Mouse (Mus musculus) stomach, embryonic 15.5 days (tissue): ENCODE data around the gene Srbd1. TPM values are rescaled to one million over a fixed set of nuclear protein-coding genes. Genes with fewer than 3 reads are reported as not detected.

Experiments used
- ATAC-seq: fragments of 200-750 bp; cut with Nextera tagmentation; 2 replicates; pipeline ENCODE4 v1.8.0; 2017; ENCODE audit warnings: low read depth, moderate number of reproducible peaks, moderate TSS enrichment; ENCODE audit not compliant: insufficient read depth, low FRiP score
- H3K27ac ChIP-seq: fragments of 300-500 bp; sonication (generic); 2 replicates; pipeline ENCODE4 v1.5.1; 2015; ENCODE audit warnings: mild to moderate bottlenecking, inconsistent platforms
- H3K27me3 ChIP-seq: fragments of 300-500 bp; sonication (generic); replicated peaks from 2 replicates; pipeline ENCODE4 v1.6.1; 2015; ENCODE audit warnings: inconsistent platforms
- H3K36me3 ChIP-seq: fragments of 300-500 bp; sonication (generic); 2 replicates; pipeline ENCODE4 v1.6.1; 2015; ENCODE audit warnings: inconsistent platforms
- H3K4me1 ChIP-seq: fragments of 300-500 bp; sonication (generic); 2 replicates; pipeline ENCODE4 v1.6.1; 2015; ENCODE audit warnings: inconsistent platforms
- H3K4me2 ChIP-seq: fragments of 300-500 bp; sonication (generic); 2 replicates; pipeline ENCODE4 v1.6.1; 2015; ENCODE audit warnings: mild to moderate bottlenecking, inconsistent platforms
- H3K4me3 ChIP-seq: fragments of 300-500 bp; sonication (generic); replicated peaks from 2 replicates; pipeline ENCODE4 v1.5.1; 2015; ENCODE audit warnings: inconsistent platforms
- H3K9ac ChIP-seq: fragments of 300-500 bp; sonication (generic); 2 replicates; pipeline ENCODE4 v1.6.1; 2015; ENCODE audit warnings: inconsistent platforms
- H3K9me3 ChIP-seq: fragments of 300-500 bp; sonication (generic); 2 replicates; pipeline ENCODE4 v1.6.1; 2016; ENCODE audit warnings: inconsistent platforms
- WGBS: fragments of 180-500 bp; shearing (Covaris S2); methylation state at CpG from one replicate; pipeline ENCODE4 v1.1.7; 2015; 5-methylcytosine and 5-hydroxymethylcytosine counted together
- polyA plus RNA-seq: library from polyadenylated mRNA; unstranded; fragments of >200 nt; fragmentation: Nextera tagmentation; extraction: Ambion mirVana; gene quantifications from 2 replicates; pipeline ENCODE4 v1.2.1, GENCODE M21; 2015

Srbd1 gene
- polyA plus RNA-seq, 1 experiment from 2014 or later = 13.3 TPM

DNA sequence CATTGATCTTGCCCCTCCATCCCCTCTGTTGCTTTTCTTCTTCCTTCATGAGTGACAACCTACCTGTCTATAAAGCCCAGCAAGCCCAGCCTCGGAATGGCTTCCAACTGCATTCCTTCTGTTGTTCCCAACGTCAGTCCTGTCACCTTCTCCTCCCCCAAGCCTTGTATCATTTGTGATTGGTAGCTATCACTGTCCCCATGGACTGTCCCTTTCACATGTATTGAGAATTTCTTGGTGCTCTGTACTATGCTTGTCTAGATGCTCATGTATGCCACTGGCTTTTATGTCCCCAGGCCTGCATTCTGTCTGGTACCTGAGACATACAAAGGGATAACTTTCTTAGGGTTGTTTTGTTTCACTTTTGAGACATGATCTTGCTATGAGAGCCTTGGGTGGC, 193.2 kb downstream of the Srbd1 start:
- Histone ChIP-seq H3K4me2 (no peak overlapping the region), H3K4me1 (no peaks in the 10 kb centered on the region), H3K27me3 (no peaks in the 10 kb centered on the region), H3K36me3 (no peaks in the 10 kb centered on the region), H3K9ac (no peak overlapping the region), H3K27ac (no peak overlapping the region), H3K4me3 (no peak overlapping the region), H3K9me3 (no peaks in the 10 kb centered on the region)
- 63% methylated on average over 2 of the region's 2 CpGs for WGBS
- no peak for ATAC-seq

- Histone ChIP-seq H3K4me3 (no peak overlapping the region), H3K27ac (no peak overlapping the region), H3K4me2 (no peak overlapping the region), H3K9me3 (no peaks in the 10 kb centered on the region), H3K9ac (no peak overlapping the region), H3K27me3 (no peaks in the 10 kb centered on the region), H3K36me3 (no peaks in the 10 kb centered on the region), H3K4me1 (no peaks in the 10 kb centered on the region)
- ATAC-seq = no peak
- WGBS = 55% methylated on average over 14 of the region's 14 CpGs
Measured at GRCm38 (mm10) chr17:85949919-85950505, 195.0 kb downstream of the Srbd1 start.

DNA sequence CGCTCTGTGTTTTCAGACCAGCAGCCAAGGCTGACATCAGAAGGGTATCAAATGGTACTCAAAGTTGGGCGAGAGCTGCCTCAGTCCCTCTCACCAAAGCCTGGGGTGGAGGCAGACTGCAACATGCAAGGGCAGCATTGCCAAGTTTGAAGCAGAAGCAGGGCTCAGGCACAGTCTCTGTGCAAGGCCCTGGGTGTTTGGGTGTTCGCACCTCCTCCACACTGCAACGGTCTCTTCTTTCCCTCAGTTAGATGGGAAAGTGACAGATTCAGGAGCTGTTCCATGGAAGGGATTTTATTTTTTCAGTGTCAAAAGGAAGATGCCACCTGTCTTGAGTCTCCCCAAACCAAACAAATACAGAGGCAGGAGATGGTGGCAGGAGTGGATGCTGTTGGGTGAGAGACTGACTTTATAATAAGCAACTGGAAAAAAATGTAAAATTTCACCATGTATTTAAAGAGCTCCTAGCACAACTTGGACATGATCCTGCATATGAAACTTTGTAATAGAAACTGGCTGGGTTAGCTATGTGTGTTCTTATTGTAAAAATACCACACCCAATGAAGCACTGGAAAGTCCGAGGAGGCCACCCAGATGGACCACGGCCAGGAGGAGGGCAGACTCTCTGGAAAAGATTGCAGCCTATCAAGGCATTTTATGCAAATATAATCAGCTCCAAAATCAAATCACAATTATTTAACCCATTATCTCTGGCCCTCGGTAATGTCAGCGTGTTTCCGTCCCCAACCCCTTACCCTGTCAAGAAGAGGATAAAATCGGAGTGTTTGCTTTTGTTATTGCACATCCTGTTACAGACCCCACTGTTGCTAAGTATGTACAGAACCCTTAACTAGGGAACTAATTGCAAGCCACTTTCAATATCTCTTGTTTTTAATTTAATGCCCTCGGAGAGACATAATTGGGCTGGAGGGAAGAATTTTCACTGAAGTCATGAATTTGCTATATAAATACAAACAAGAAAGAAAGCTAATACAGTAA, 195.8 kb downstream of the Srbd1 start:
- H3K27me3 ChIP-seq = no peaks in the 10 kb centered on the region
- no peak overlapping the region for H3K4me2 ChIP-seq
- no peak overlapping the region for H3K27ac ChIP-seq
- whole genome bisulfite sequencing = 61% methylated on average over 11 of the region's 11 CpGs
- H3K36me3 ChIP-seq = no peaks in the 10 kb centered on the region
- ATAC-seq = no peak
- H3K9me3 ChIP-seq = no peaks in the 10 kb centered on the region
- H3K4me1 ChIP-seq = no peaks in the 10 kb centered on the region
- H3K4me3 ChIP-seq = no peak overlapping the region
- no peak overlapping the region for H3K9ac ChIP-seq

DNA sequence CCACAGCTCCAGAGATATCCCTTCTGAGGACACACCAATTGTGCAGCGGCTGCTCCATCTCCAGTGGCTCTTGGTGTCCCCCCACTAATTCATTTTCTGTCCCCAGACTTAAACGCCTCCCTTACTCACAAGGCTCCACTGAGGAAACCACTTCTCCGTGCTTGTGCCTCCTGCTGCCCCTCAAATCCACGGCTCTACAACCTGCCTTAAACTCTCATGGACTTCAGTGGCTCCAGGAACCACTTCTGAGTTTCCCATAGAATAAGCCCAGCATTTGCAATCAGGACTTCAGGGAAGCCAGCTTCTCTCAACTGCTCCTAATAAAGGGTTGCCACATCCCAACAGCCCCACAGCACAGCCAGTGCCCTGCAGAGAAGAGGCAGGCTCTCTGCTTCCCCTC, 200.2 kb downstream of the Srbd1 start:
- Histone ChIP-seq H3K36me3 (no peaks in the 10 kb centered on the region), H3K4me2 (no peak overlapping the region), H3K27me3 (no peaks in the 10 kb centered on the region), H3K27ac (no peak overlapping the region), H3K4me3 (no peak overlapping the region), H3K4me1 (no peaks in the 10 kb centered on the region), H3K9me3 (no peaks in the 10 kb centered on the region), H3K9ac (no peak overlapping the region)
- no peak for ATAC-seq
- 81% methylated on average over 4 of the region's 4 CpGs for WGBS

DNA sequence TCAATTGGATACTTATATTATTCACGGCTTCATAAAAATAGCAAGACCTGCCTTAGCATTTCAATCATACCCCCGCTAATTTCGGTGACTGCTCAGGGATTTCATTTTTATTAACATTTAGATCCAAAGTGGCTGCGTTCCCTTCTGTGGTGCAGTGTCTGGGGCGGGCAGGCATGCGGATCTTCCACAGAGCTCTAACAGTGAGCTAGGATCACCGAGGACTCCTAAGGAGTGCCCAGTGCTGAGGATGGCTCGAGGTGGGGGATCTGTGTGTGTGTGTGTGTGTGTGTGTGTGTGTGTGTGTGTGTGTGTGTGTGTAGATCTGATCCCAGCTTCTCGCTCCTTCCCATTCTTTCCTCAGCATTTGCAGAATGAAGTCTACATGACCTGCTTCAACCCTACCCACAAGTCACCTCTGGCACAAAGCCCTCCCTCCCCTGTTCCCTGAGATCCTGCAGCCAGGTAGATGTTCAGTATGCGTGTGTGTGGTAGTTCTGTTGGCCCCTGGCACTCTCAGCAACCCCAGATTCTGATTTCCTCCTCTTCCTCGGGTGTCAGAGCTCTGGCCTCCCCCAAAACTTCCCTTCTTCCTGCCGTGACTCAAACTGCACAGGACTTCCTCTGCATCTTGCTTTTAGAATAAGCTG, 200.9 kb downstream of the Srbd1 start:
- no peaks in the 10 kb centered on the region for H3K27me3 ChIP-seq
- no peaks in the 10 kb centered on the region for H3K9me3 ChIP-seq
- H3K4me1 ChIP-seq = no peaks in the 10 kb centered on the region
- H3K4me2 ChIP-seq = no peak overlapping the region
- 73% methylated on average over 12 of the region's 12 CpGs for WGBS
- H3K4me3 ChIP-seq = no peak overlapping the region
- H3K36me3 ChIP-seq = no peaks in the 10 kb centered on the region
- no peak overlapping the region for H3K27ac ChIP-seq
- ATAC-seq = no peak
- no peak overlapping the region for H3K9ac ChIP-seq

GRCm38 (mm10) chr17:85943551-85943981, 201.4 kb downstream of the Srbd1 start:
- Histone ChIP-seq H3K4me3 (no peak overlapping the region), H3K9me3 (no peaks in the 10 kb centered on the region), H3K36me3 (no peaks in the 10 kb centered on the region), H3K9ac (no peak overlapping the region), H3K4me1 (no peaks in the 10 kb centered on the region), H3K27me3 (no peaks in the 10 kb centered on the region), H3K4me2 (no peak overlapping the region), H3K27ac (no peak overlapping the region)
- 48% methylated on average over 14 of the region's 14 CpGs for WGBS
- ATAC-seq = no peak

DNA sequence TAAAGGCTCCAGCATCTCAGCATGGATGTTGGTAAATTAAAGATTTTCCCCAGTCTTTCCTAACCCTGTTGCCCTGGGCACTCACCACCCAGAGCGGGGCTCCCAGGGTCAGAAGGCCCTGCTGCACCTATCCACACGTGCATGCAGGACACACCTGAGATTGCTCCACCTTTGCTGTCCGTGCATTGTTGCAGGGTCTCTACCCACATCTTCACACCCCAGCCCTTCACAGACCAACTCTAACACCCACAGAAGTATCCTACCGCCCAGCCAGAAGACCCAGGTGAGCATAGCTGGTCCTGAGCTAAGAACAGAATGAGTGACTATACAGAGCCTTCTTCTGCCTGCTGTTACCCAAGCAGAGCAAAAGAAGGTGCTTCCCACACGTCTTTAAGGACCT, 201.9 kb downstream of the Srbd1 start:
- H3K4me3 ChIP-seq = no peak overlapping the region
- ATAC-seq = no peak
- 82% methylated on average over 5 of the region's 5 CpGs for WGBS

DNA sequence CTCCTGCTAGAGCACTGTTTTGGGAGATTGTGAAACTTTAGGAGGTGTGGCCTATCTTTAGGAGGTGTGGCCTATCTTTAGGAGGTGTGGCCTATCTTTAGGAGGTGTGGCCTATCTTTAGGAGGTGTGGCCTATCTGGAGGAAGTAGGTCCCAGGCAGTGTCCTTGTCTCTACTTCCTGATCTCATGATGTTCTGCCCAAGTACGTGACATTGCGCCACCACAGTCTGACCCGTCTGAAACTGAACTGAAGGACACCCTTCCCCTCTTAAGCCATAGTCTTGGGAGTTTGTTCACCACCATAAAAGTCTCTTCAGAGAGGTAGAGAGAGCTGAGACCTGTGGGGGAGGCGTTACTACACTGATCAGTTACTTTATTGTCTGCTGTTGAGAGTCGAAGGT, 202.9 kb downstream of the Srbd1 start:
- WGBS = 96% methylated on average over 5 of the region's 5 CpGs

More for the DNA sequence above, 201.9 kb downstream of the Srbd1 start:
- Histone ChIP-seq H3K9ac (no peak overlapping the region), H3K4me2 (no peak overlapping the region), H3K27ac (no peak overlapping the region), H3K36me3 (no peaks in the 10 kb centered on the region), H3K9me3 (no peaks in the 10 kb centered on the region), H3K27me3 (no peaks in the 10 kb centered on the region), H3K4me1 (no peaks in the 10 kb centered on the region)

GRCm38 (mm10) chr17:85941141-85941738, 203.7 kb downstream of the Srbd1 start:
- Histone ChIP-seq H3K9ac (no peak overlapping the region), H3K27me3 (no peaks in the 10 kb centered on the region), H3K4me3 (no peak overlapping the region), H3K9me3 (no peaks in the 10 kb centered on the region), H3K36me3 (no peaks in the 10 kb centered on the region), H3K27ac (no peak overlapping the region), H3K4me1 (no peaks in the 10 kb centered on the region), H3K4me2 (no peak overlapping the region)
- 51% methylated on average over 8 of the region's 8 CpGs for WGBS
- ATAC-seq = no peak

More for the DNA sequence above, 202.9 kb downstream of the Srbd1 start:
- no peak overlapping the region for H3K9ac ChIP-seq
- H3K36me3 ChIP-seq = no peaks in the 10 kb centered on the region
- no peak overlapping the region for H3K27ac ChIP-seq
- no peak overlapping the region for H3K4me2 ChIP-seq
- no peaks in the 10 kb centered on the region for H3K4me1 ChIP-seq
- H3K9me3 ChIP-seq = no peaks in the 10 kb centered on the region
- H3K4me3 ChIP-seq = no peak overlapping the region
- no peaks in the 10 kb centered on the region for H3K27me3 ChIP-seq
- no peak for ATAC-seq

- Histone ChIP-seq H3K4me1 (no peaks in the 10 kb centered on the region), H3K4me2 (no peak overlapping the region)
- 97% methylated on average over 4 of the region's 4 CpGs for WGBS
Measured at GRCm38 (mm10) chr17:85937131-85937530, 207.8 kb downstream of the Srbd1 start.

GRCm38 (mm10) chr17:85935268-85935667, 209.7 kb downstream of the Srbd1 start:
- 73% methylated on average over 10 of the region's 10 CpGs for WGBS
- no peak overlapping the region for H3K4me3 ChIP-seq

More at GRCm38 (mm10) chr17:85937131-85937530, 207.8 kb downstream of the Srbd1 start:
- Histone ChIP-seq H3K27ac (no peak overlapping the region), H3K36me3 (no peaks in the 10 kb centered on the region), H3K9ac (no peak overlapping the region), H3K4me3 (no peak overlapping the region), H3K27me3 (no peaks in the 10 kb centered on the region), H3K9me3 (no peaks in the 10 kb centered on the region)
- no peak for ATAC-seq

More at GRCm38 (mm10) chr17:85935268-85935667, 209.7 kb downstream of the Srbd1 start:
- Histone ChIP-seq H3K9ac (no peak overlapping the region), H3K27ac (no peak overlapping the region), H3K4me1 (no peaks in the 10 kb centered on the region), H3K27me3 (no peaks in the 10 kb centered on the region), H3K4me2 (no peak overlapping the region), H3K9me3 (no peaks in the 10 kb centered on the region), H3K36me3 (no peaks in the 10 kb centered on the region)
- no peak for ATAC-seq
